Mouse (Mus musculus) large intestine, adult 2 months (tissue): ENCODE measurements around the gene Ppp6r3. TPM values are rescaled to one million over a fixed set of nuclear protein-coding genes. Genes with fewer than 3 reads are reported as not detected.
"Not testable (repeated sequence)": the region's sequence is repeated elsewhere in the genome, so short reads cannot be mapped to it uniquely, and the experiment has no call there.

Experiments
- DNase-seq: peaks from one replicate; pipeline ENCODE4 v3.0.0-alpha.2; 2012; ENCODE audit warnings: low read depth, low spot score
- WGBS: fragments of 180-500 bp; shearing (Covaris S2); methylation state at CpG from one replicate; pipeline ENCODE4 v1.1.7; 2018; 5-methylcytosine and 5-hydroxymethylcytosine counted together
- polyA plus RNA-seq: library from polyadenylated mRNA; depleted of rRNA; stranded (reverse); fragments of >200 nt; gene quantifications from 2 replicates; pipeline ENCODE4 v1.2.3, GENCODE M21; 2012; rRNA removed

Gene Ppp6r3
- 41.1 and 63.2 TPM in 2 replicates for polyA plus RNA-seq

DNA sequence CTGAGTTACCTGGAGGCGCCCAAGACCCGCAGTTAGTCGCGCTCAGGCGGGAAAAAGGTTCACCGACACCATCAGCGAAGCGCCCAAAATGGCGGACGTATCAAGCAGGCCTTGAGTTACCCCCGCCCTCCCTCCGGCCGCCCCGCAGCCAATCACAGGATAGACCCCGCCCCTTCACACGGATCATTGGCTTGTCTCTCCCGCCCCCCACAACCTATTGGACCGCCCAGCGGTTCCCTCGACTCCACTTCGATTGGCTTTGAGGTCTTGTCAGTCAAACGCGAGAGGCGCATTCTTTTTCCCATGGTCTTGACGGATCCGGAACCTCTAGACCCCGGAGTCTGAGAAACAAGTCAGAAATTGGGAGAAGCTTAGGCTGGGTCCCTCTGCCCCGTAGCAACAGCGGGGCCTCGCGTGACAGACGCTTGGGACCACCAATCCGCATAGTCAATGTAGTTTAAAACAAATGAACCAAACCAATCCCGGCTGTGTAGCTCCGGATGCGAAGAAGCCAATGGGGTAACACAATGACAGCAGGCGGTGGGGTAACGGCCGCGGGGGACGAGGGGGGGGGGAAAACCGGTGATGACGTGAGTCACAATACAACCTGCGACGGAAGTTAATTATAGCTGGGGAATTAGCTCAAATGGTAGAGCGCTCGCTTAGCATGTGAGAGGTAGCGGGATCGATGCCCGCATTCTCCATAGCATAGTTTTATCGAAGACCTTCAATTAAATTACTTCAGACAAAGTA lies at the start of gene Ppp6r3:
TSS of gene Ppp6r3 (minus strand) at position 118 of the 753 bp plus-strand sequence.
- DNase-seq: peak; percentile 97
- under 1% methylated on average over 51 of the region's 51 CpGs for WGBS

- WGBS: 37% methylated on average over 7 of the region's 7 CpGs
Measured at GRCm38 (mm10) chr19:3625111-3625510, 49.6 kb upstream of the Ppp6r3 start.

DNA sequence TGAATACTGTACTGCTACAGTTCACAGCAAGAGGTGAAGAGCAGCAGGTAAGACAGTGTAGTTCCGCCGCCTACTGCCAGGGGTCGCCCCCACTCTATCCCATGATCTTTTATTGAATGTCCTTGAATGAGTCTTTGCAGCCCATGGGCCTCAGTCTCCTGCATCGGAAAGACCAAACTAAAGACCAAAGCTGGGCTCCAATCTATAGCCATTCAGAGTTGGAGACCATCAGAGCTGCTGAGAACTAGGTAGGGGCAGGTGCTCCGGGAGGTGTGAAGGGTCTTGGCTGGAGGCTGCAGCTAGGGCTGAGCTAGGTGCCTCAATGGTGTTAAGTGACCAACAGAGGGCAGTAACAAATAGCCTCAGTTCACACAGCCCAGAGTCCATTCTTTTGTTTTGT lies 48.3 kb upstream of the Ppp6r3 start:
- no peak for DNase-seq
- WGBS: 41% methylated on average over 5 of the region's 5 CpGs

More at GRCm38 (mm10) chr19:3625111-3625510, 49.6 kb upstream of the Ppp6r3 start:
- DNase-seq: peak; percentile 75

DNA sequence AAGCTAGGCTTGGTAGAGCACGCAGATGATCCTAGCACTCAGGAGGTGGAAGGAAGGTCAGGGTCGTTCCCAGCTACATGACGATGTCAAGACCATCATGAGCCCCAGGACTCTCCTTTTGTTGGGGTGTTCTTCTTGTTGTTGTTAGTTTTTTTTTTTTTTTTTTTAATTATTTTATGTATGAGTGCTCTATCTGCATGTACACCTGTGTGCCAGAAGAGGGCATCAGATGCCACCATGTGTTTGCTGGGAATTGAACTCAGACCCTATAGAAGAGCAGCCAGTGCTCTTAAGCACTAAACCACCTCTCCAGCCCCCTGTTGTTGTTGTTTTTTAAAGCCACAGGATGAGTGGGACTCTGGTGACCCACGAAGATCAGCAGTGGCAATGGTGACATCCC lies 47.7 kb upstream of the Ppp6r3 start:
- DNase-seq: no peak
- 59% methylated on average over 4 of the region's 4 CpGs for WGBS

- WGBS: 95% methylated on average over 10 of the region's 10 CpGs
- DNase-seq: no peak
Measured at GRCm38 (mm10) chr19:3620871-3621270, 45.3 kb upstream of the Ppp6r3 start.

GRCm38 (mm10) chr19:3619359-3619758 lies 43.8 kb upstream of the Ppp6r3 start:
- 84% methylated on average over 2 of the region's 2 CpGs for WGBS
- DNase-seq: no peak

GRCm38 (mm10) chr19:3613991-3614390 lies 38.4 kb upstream of the Ppp6r3 start:
- no peak for DNase-seq
- 91% methylated on average over 10 of the region's 10 CpGs for WGBS

- 53% methylated on average over 4 of the region's 4 CpGs for WGBS
- DNase-seq: no peak
Measured at GRCm38 (mm10) chr19:3612534-3613273, 37.2 kb upstream of the Ppp6r3 start.

- DNase-seq: no peak
- 48% methylated on average over 8 of the region's 8 CpGs for WGBS
Measured at GRCm38 (mm10) chr19:3611730-3612129, 36.2 kb upstream of the Ppp6r3 start.

GRCm38 (mm10) chr19:3610886-3611285 lies 35.3 kb upstream of the Ppp6r3 start:
- 96% methylated on average over 2 of the region's 2 CpGs for WGBS
- DNase-seq: no peak

DNA sequence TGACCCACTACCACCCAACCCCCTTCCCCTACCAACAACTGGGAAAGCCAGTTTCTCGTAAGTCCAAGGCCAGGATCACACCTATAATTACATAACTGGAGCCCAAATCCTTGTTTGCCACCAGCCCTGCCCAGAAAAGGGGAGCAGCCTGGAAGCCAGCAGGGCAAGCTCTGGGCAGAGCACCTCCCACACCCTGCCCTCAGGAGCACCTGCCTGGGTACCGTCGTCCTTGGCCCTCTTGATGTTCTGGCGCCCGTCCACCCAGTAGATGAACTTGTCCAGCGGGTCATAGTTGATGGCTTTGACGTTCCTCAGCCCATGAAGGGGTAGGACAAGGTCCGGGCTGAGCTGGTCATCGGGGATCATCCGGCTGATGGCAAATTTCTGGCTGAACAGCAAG lies 34.3 kb upstream of the Ppp6r3 start:
- DNase-seq: no peak
- WGBS: 29% methylated on average over 10 of the region's 10 CpGs

DNA sequence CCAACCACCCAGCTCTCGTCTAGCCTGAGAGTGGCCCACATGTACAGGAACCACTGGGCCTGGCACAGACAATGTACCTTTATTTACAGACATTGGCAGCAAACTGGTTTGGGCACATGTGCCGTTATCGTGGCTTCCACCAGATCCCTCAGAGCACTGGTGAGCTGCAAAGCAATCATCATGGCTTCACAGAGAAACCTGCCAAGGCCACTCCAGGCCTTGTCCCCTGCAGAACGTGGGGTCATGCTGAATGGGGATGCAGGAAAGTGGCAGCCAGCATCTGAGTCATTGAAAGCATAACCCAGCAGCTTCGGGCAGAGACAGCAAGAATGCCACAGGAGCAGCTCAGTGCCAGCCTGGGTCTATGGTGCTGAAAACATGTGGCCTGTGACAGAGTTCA lies 18.8 kb upstream of the Ppp6r3 start:
- 73% methylated on average over 5 of the region's 5 CpGs for WGBS
- DNase-seq: no peak

GRCm38 (mm10) chr19:3593379-3594055 lies 18.0 kb upstream of the Ppp6r3 start:
- no peak for DNase-seq
- WGBS: 88% methylated on average over 7 of the region's 7 CpGs

- no peak for DNase-seq
- 96% methylated on average over 4 of the region's 4 CpGs for WGBS
Measured at GRCm38 (mm10) chr19:3589968-3590367, 14.4 kb upstream of the Ppp6r3 start.

DNA sequence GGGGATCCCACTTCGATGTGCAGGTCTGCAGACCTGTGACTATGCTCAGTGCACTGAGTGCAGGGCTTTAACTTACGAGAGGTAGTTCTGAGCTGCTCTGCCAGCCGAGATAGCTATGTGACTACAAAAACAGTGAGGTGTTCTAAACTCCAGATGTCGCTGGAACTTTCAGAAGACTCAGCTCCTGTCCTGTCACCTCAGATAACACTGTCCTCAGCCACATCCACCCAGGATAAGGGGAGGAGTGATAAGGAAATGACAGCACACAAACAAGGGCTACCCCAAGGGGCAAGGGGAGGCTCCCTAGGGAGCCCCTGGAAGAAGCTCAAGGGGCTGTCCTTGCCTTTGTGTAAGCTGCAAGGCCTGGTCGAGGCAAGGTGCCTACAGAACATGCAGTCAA lies 14.0 kb upstream of the Ppp6r3 start:
- no peak for DNase-seq
- 84% methylated on average over 5 of the region's 5 CpGs for WGBS

- DNase-seq: not testable (repeated sequence)
- WGBS: 90% methylated on average over 5 of the region's 5 CpGs
Measured at GRCm38 (mm10) chr19:3587729-3588128, 12.2 kb upstream of the Ppp6r3 start.

DNA sequence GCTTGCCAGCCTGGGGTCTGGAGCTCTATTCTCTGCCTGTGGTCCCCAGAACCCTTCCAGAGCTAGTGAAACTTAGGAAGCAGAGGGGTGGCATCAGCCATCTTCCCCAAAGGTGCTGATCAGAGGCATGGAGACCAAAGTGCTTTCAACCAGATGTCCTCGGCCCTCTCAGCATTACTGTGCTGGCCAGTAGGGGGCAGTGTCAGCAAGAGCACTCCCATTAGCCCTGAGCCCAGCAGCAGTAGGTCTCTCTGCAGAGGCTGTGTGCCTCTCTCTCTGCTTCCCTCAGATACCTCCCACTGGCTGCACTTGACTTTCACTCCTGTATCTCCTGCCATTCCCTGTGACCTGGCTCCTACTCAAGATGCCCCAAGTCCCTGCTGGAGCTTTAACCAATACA lies 11.0 kb upstream of the Ppp6r3 start:
- WGBS: 15% methylated on average over 1 of the region's 1 CpGs
- DNase-seq: no peak

DNA sequence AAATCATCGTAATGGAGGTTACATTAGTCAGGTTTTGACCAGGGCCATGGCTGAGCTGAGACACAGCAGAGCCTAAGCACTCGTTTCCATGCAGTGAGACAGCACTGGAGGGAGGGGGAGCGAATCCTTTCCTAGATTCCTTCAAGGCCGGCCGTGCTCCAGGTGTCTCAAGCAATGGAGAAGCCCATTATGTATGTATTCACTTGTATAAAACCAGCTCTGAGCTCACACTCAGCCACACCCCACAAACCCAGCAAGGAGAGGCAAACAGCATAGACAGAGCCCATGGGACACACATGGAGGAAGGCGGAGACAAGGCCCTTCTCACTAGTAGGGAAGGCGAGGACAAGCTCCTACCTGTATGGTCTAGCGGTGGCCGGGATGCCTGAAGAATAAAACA lies 10.5 kb upstream of the Ppp6r3 start:
- no peak for DNase-seq
- 95% methylated on average over 9 of the region's 9 CpGs for WGBS

DNA sequence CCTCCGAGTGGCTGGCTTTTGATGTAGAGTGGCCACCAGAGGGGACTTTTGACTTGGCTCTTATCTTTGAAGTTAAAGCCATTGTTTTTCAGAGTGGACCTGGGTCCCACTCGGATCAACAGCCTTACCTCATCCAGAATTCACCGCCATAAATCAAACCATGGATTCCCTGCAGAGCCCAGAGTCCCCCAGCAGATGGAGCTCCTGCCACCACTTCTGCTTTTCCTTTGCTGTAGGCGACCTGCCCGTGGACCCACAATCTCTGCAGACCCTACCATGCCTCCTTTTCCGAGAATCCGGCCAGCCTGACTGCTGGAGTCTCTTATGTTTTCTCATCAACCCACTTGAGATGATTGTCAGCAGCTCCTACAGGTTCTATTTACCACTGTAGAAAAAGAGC lies 5.8 kb upstream of the Ppp6r3 start:
- 16% methylated on average over 7 of the region's 7 CpGs for WGBS
- DNase-seq: no peak

GRCm38 (mm10) chr19:3577911-3578290 lies 2.4 kb upstream of the Ppp6r3 start:
- DNase-seq: no peak
